Mouse (Mus musculus): ENCODE data around the gene Pde4dip. TPM values are rescaled to one million over a fixed set of nuclear protein-coding genes. Genes with fewer than 3 reads are reported as not detected.

Gene Pde4dip
- 72.1 and 76.8 TPM in 2 replicates for polyA plus RNA-seq (2012; rRNA removed)

DNA sequence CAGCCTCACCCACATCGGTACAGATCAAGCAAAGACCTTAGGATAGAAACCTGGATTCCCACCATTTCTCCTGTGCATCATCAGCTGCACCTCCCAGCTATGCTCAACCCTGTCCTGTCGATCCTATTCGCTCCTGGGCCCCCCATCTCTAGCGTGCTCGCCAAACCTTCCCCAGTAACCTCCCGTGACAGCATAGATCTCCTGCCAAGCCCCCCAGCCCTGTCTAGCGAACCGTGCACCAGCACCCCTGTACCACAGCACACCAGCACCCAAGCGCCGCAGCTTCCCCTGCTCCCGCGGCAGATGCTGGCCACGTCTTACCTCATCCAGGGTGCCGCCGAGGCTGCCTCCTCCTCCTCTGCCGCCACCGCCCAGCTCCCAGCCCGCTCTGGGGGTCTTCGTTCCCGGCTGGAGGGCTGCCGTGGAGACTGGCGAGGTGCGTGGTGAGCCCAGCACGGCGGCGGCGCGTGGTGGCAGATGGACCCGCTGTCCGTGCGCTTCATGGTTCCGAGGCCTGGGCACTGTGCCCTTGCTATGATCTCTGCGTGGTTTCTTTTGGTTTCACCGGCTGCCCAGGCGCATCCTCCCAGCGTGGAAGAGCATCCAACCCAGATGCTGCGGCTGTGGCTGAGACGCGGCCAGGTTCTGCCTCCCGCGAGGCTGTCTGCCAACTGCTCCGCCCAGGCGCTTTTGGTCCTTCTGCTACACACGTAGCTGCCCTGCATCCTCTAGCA is at the start of gene Pde4dip:
Pde4dip (minus strand) TSS at position 540 of the 734 bp plus-strand sequence.

GRCm38 (mm10) chr3:97900516-97901490 is 12.3 kb upstream of the Pde4dip start, which contains the start of gene Sec22b:
Sec22b (plus strand) TSS chr3:97901190.

GRCm38 (mm10) chr3:97674644-97675110 is 213.8 kb downstream of the Pde4dip start, which contains the start of gene Gm17651:
Gm17651 (minus strand) TSS chr3:97674694.

DNA sequence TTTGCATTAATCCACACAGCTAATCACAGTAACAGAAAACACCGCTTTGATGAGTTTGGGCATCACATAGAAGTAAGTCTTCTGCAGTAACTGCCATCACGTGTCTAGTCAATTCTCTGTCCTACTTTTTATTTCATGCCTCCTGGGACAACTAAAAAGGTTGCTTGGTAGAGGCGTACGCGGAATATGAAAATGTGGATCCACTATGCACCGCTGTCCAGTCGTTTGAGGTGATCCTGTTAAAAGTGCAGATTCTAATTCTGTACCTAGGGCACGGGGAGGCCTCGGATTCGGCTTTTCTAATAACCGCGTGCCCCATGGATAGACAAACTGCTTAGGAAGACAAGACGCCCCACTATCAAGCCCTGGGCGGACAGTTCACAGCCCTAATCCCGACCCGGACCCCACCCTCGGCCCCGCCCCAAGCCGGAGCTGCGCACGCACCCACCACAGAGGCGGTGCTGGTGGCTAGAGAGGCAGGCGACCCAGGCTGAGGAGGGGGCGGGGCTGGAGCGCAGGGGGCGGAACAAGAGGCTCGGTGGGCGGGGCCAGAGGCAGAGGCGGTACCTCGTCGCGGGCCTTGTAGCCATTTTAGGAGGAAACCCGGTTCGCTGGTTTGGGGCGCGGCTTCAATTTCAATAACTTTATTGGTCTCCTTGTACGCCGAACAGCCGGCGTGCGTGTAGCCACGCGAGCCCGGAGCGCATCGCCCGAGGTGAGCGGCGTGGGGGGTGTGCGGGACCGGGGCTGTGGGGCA is 230.7 kb downstream of the Pde4dip start, which contains the start of gene Prkab2:
Prkab2 (plus strand) TSS at position 539 of the 757 bp plus-strand sequence.

Other genes with a start within 250 kb of the Pde4dip start
- 30.1 and 31.8 TPM in 2 replicates for gene Prkab2, start 230.5 kb downstream of the Pde4dip start, polyA plus RNA-seq (2012; rRNA removed)
- gene Gm17651, start 214.0 kb downstream of the Pde4dip start, polyA plus RNA-seq (2012; rRNA removed): not detected in 2 replicates
- 61.4 and 64.2 TPM in 2 replicates for gene Sec22b, start 12.5 kb upstream of the Pde4dip start, polyA plus RNA-seq (2012; rRNA removed)
- 7.7 and 8.1 TPM in 2 replicates for gene Notch2, start 124.8 kb upstream of the Pde4dip start, polyA plus RNA-seq (2012; rRNA removed)

All from central nervous system, embryonic 18 days (tissue).